Mouse (Mus musculus) kidney, adult 2 months (tissue): ENCODE data around the gene Galnt18. TPM values are rescaled to one million over a fixed set of nuclear protein-coding genes. Genes with fewer than 3 reads are reported as not detected.
A peak's percentile ranks its signal among the peaks of the same experiment; 100 is the strongest.

Experiments used
- DNase-seq: peaks from one replicate; pipeline ENCODE4 v3.0.0; 2021
- H3K27ac ChIP-seq: fragments of 200-500 bp; 2 replicates; pipeline ENCODE4 v1.5.1; 2012; ENCODE audit warnings: low read depth, low read length, control low read depth, inconsistent platforms; ENCODE audit not compliant: insufficient read depth
- H3K27me3 ChIP-seq: fragments of 200-500 bp; replicated peaks from 2 replicates; pipeline ENCODE4 v1.6.1; 2012; ENCODE audit warnings: mild to moderate bottlenecking, moderate library complexity, low read length, inconsistent platforms; ENCODE audit not compliant: control insufficient read depth, insufficient read depth
- H3K36me3 ChIP-seq: fragments of 200-500 bp; 2 replicates; pipeline ENCODE4 v1.6.1; 2012; ENCODE audit warnings: mild to moderate bottlenecking, moderate library complexity, low read length, inconsistent platforms; ENCODE audit not compliant: control insufficient read depth, insufficient read depth
- H3K4me1 ChIP-seq: fragments of 200-500 bp; 2 replicates; pipeline ENCODE4 v1.6.1; 2011; ENCODE audit warnings: low read length; ENCODE audit not compliant: control insufficient read depth, insufficient read depth
- H3K4me3 ChIP-seq: fragments of 200-500 bp; 2 replicates; pipeline ENCODE4 v1.5.1; 2011; ENCODE audit warnings: mild to moderate bottlenecking, low read depth, low read length, control low read depth; ENCODE audit not compliant: insufficient read depth
- CTCF ChIP-seq: fragments of 200-500 bp; conservative IDR thresholded peaks from 2 replicates; pipeline ENCODE4 v1.5.1; 2011; ENCODE audit warnings: low read depth, mild to moderate bottlenecking, control low read depth, low read length, moderate library complexity, mixed read lengths; ENCODE audit not compliant: insufficient read depth, insufficient read length
- POLR2A ChIP-seq: fragments of 200-500 bp; IDR thresholded peaks from one replicate; pipeline ENCODE4 v1.6.1; 2011; ENCODE audit warnings: low read depth, low read length, control low read depth
- WGBS: fragments of 180-500 bp; shearing (Covaris S2); methylation state at CpG from one replicate; pipeline ENCODE4 v1.1.7; 2018; 5-methylcytosine and 5-hydroxymethylcytosine counted together
- polyA plus RNA-seq: library from polyadenylated mRNA; depleted of rRNA; stranded (reverse); fragments of >200 nt; gene quantifications from 2 replicates; pipeline ENCODE4 v1.2.3, GENCODE M21; 2012

Galnt18 gene
- polyA plus RNA-seq, 1 experiment = 34.9 TPM

- no peak for TF ChIP-seq POLR2A
- no peak for TF ChIP-seq CTCF
- no peak overlapping the region for H3K4me3 ChIP-seq
- WGBS = 81% methylated on average over 4 of the region's 4 CpGs
- no peak overlapping the region for H3K27ac ChIP-seq
- no peaks in the 10 kb centered on the region for H3K4me1 ChIP-seq
- no peaks in the 10 kb centered on the region for H3K36me3 ChIP-seq
- H3K27me3 ChIP-seq = no peaks in the 10 kb centered on the region
- no peak for DNase-seq
These were observed 178.3 kb downstream of the Galnt18 start for GRCm38 (mm10) chr7:111601339-111602067.

GRCm38 (mm10) chr7:111600756-111601155, 179.0 kb downstream of the Galnt18 start:
- DNase-seq = no peak
- Histone ChIP-seq H3K36me3 (no peaks in the 10 kb centered on the region), H3K27ac (no peak overlapping the region), H3K4me3 (no peak overlapping the region), H3K27me3 (no peaks in the 10 kb centered on the region), H3K4me1 (no peaks in the 10 kb centered on the region)
- TF ChIP-seq POLR2A (no peak), CTCF (no peak)
- 74% methylated on average over 6 of the region's 6 CpGs for WGBS

- TF ChIP-seq POLR2A (no peak), CTCF (no peak)
- Histone ChIP-seq H3K36me3 (no peaks in the 10 kb centered on the region), H3K27me3 (no peaks in the 10 kb centered on the region), H3K27ac (no peak overlapping the region), H3K4me1 (no peaks in the 10 kb centered on the region), H3K4me3 (no peak overlapping the region)
- DNase-seq = no peak
- WGBS = 93% methylated on average over 6 of the region's 6 CpGs
These were observed 186.1 kb downstream of the Galnt18 start for GRCm38 (mm10) chr7:111593680-111594079.

- Histone ChIP-seq H3K27ac (no peak overlapping the region), H3K27me3 (no peaks in the 10 kb centered on the region), H3K4me1 (no peaks in the 10 kb centered on the region), H3K36me3 (no peaks in the 10 kb centered on the region), H3K4me3 (no peak overlapping the region)
- TF ChIP-seq CTCF (no peak; the same call in 1 of the 2 replicates), POLR2A (no peak)
- 84% methylated on average over 5 of the region's 5 CpGs for whole genome bisulfite sequencing
- no peak for DNase-seq
These were observed 190.2 kb downstream of the Galnt18 start for GRCm38 (mm10) chr7:111589506-111590125.

- WGBS = 49% methylated on average over 4 of the region's 4 CpGs
- Histone ChIP-seq H3K27me3 (no peaks in the 10 kb centered on the region), H3K36me3 (no peaks in the 10 kb centered on the region), H3K4me3 (no peak overlapping the region), H3K27ac (no peak overlapping the region), H3K4me1 (no peaks in the 10 kb centered on the region)
- no peak for TF ChIP-seq POLR2A
- TF ChIP-seq CTCF = no peak
- DNase-seq = peak; percentile 40
These were observed 191.4 kb downstream of the Galnt18 start for GRCm38 (mm10) chr7:111588291-111588781.

- DNase-seq = no peak
- no peaks in the 10 kb centered on the region for H3K4me1 ChIP-seq
- H3K36me3 ChIP-seq = no peaks in the 10 kb centered on the region
- no peak overlapping the region for H3K4me3 ChIP-seq
- no peaks in the 10 kb centered on the region for H3K27me3 ChIP-seq
- WGBS = 79% methylated on average over 6 of the region's 6 CpGs
- no peak overlapping the region for H3K27ac ChIP-seq
- no peak for TF ChIP-seq CTCF
- TF ChIP-seq POLR2A = no peak
These were observed 199.2 kb downstream of the Galnt18 start for GRCm38 (mm10) chr7:111580547-111580946.

GRCm38 (mm10) chr7:111575096-111575495, 204.7 kb downstream of the Galnt18 start:
- no peak overlapping the region for H3K27ac ChIP-seq
- no peaks in the 10 kb centered on the region for H3K27me3 ChIP-seq
- no peak for DNase-seq
- no peaks in the 10 kb centered on the region for H3K4me1 ChIP-seq
- TF ChIP-seq CTCF = no peak
- no peak for TF ChIP-seq POLR2A
- WGBS = 58% methylated on average over 2 of the region's 2 CpGs
- H3K4me3 ChIP-seq = no peak overlapping the region
- H3K36me3 ChIP-seq = no peaks in the 10 kb centered on the region
